Mouse (Mus musculus): ENCODE results near the gene Opcml.

Opcml gene

GRCm38 (mm10) chr9:28439433-28440191, 649.0 kb downstream of the Opcml start:
- DNase-seq (ENCODE audit: low spot score) = no peak

GRCm38 (mm10) chr9:28440192-28440795, 649.7 kb downstream of the Opcml start:
- DNase-seq (ENCODE audit: low spot score) = no peak

GRCm38 (mm10) chr9:28444485-28444884, 653.9 kb downstream of the Opcml start:
- DNase-seq (ENCODE audit: low spot score) = no peak

- no peak for DNase-seq (ENCODE audit: low spot score)
These were observed 654.4 kb downstream of the Opcml start for GRCm38 (mm10) chr9:28444972-28445371.

GRCm38 (mm10) chr9:28445863-28446262, 655.3 kb downstream of the Opcml start:
- DNase-seq (ENCODE audit: low spot score) = no peak

GRCm38 (mm10) chr9:28446278-28447064, 655.9 kb downstream of the Opcml start:
- no peak for DNase-seq (ENCODE audit: low spot score)

- no peak for DNase-seq (ENCODE audit: low spot score)
These were observed 661.9 kb downstream of the Opcml start for GRCm38 (mm10) chr9:28452509-28452908.

- no peak for DNase-seq (ENCODE audit: low spot score)
These were observed 662.5 kb downstream of the Opcml start for GRCm38 (mm10) chr9:28453062-28453461.

GRCm38 (mm10) chr9:28457982-28458770, 667.6 kb downstream of the Opcml start:
- no peak for DNase-seq (ENCODE audit: low spot score)

GRCm38 (mm10) chr9:28463622-28464021, 673.0 kb downstream of the Opcml start:
- DNase-seq (ENCODE audit: low spot score) = no peak

GRCm38 (mm10) chr9:28469419-28469818, 678.8 kb downstream of the Opcml start:
- DNase-seq (ENCODE audit: low spot score) = no peak

- no peak for DNase-seq (ENCODE audit: low spot score)
These were observed 680.9 kb downstream of the Opcml start for GRCm38 (mm10) chr9:28471501-28471900.

- DNase-seq (ENCODE audit: low spot score) = no peak
These were observed 684.0 kb downstream of the Opcml start for GRCm38 (mm10) chr9:28474586-28474985.

- DNase-seq (ENCODE audit: low spot score) = no peak
These were observed 690.7 kb downstream of the Opcml start for GRCm38 (mm10) chr9:28481261-28481660.

GRCm38 (mm10) chr9:28488499-28488898, 697.9 kb downstream of the Opcml start:
- no peak for DNase-seq (ENCODE audit: low spot score)

GRCm38 (mm10) chr9:28489828-28490227, 699.3 kb downstream of the Opcml start:
- no peak for DNase-seq (ENCODE audit: low spot score)

- no peak for DNase-seq (ENCODE audit: low spot score)
These were observed 699.8 kb downstream of the Opcml start for GRCm38 (mm10) chr9:28490410-28490809.

- no peak for DNase-seq (ENCODE audit: low spot score)
These were observed 709.5 kb downstream of the Opcml start for GRCm38 (mm10) chr9:28499841-28500794.

GRCm38 (mm10) chr9:28513905-28514304, 723.3 kb downstream of the Opcml start:
- DNase-seq (ENCODE audit: low spot score) = no peak

- DNase-seq (ENCODE audit: low spot score) = no peak
These were observed 742.6 kb downstream of the Opcml start for GRCm38 (mm10) chr9:28533191-28533590.

- no peak for DNase-seq (ENCODE audit: low spot score)
These were observed 744.4 kb downstream of the Opcml start for GRCm38 (mm10) chr9:28535006-28535405.
